Mouse (Mus musculus): ENCODE measurements around the gene Trpv5. TPM values are rescaled to one million over a fixed set of nuclear protein-coding genes. Genes with fewer than 3 reads are reported as not detected.

Trpv5 gene
- polyA plus RNA-seq, 1 experiment from 2014 or later: 0.23 TPM

- Histone ChIP-seq H3K9me3 (ENCODE audit: control insufficient read depth) (no peaks in the 10 kb centered on the region), H3K9ac (ENCODE audit: low read depth, low read length) (no peak overlapping the region), H3K27ac (ENCODE audit: low read depth, low read length) (no peak overlapping the region), H3K4me1 (replicated peaks; ENCODE audit: control insufficient read depth, insufficient read depth, low read length) (no peaks in the 10 kb centered on the region), H3K27me3 (replicated peaks; ENCODE audit: control insufficient read depth, insufficient read depth, low read length) (no peaks in the 10 kb centered on the region), H3K36me3 (ENCODE audit: control insufficient read depth, insufficient read depth) (no peaks in the 10 kb centered on the region), H3K4me2 (replicated peaks; ENCODE audit: low read depth) (no peak overlapping the region), H3K4me3 (ENCODE audit: low read depth, low read length) (no peak overlapping the region)
- peak; percentile 56 for TF ChIP-seq CTCF (IDR thresholded peaks at IDR 0.05; ENCODE audit: low read depth)
- ATAC-seq: no peak
- 83% methylated on average over 2 of the region's 2 CpGs for WGBS
These were observed 22.4 kb upstream of the Trpv5 start for GRCm38 (mm10) chr6:41702928-41703327.

DNA sequence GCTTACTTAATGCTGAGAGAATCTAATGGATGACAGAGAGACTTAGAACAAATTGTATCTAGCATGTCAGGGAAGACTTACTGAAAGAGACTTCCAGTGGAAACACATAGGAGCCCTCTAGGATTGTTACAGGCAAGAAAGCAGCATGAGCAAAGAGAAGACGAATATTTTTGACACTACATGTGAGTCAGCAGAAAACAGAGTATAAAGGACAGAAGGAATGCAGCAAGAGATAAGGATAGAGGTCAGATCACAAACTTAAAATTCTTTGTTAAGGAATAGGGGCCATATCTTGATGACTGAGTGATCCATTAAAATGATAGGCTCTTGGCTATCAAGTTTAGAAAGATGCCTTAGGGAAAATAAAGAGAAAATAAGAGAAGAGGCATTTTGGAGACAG, 20.7 kb upstream of the Trpv5 start:
- Histone ChIP-seq H3K4me1 (replicated peaks; ENCODE audit: control insufficient read depth, insufficient read depth, low read length) (no peaks in the 10 kb centered on the region), H3K27me3 (replicated peaks; ENCODE audit: control insufficient read depth, insufficient read depth, low read length) (no peaks in the 10 kb centered on the region), H3K4me2 (replicated peaks; ENCODE audit: low read depth) (no peak overlapping the region), H3K27ac (ENCODE audit: low read depth, low read length) (no peak overlapping the region), H3K4me3 (ENCODE audit: low read depth, low read length) (no peak overlapping the region), H3K36me3 (ENCODE audit: control insufficient read depth, insufficient read depth) (no peaks in the 10 kb centered on the region), H3K9me3 (ENCODE audit: control insufficient read depth) (no peaks in the 10 kb centered on the region), H3K9ac (ENCODE audit: low read depth, low read length) (no peak overlapping the region)
- no peak for ATAC-seq
- TF ChIP-seq CTCF (IDR thresholded peaks at IDR 0.05; ENCODE audit: low read depth): no peak
- 64% methylated on average over 1 of the region's 1 CpGs for WGBS

DNA sequence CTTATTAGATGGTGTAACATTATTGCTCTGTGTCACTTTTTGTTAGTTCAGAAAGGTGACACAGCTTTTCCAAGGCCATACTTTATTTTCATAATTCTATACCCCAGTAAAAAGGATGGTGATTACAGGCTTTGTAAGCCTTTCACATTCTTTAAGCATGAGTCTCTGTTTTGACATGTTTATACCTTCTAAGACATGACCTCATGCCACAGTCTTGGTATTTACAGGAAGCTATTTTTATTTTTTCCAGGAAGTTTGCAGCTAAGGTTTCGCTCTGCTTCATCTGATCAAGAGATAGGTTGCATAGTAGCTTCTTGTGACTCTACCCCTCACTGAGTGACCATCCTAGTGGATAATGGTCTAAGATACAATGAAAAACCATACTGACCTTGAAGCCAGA, 13.8 kb upstream of the Trpv5 start:
- no peak for ATAC-seq
- no peaks in the 10 kb centered on the region for H3K9me3 ChIP-seq (ENCODE audit: control insufficient read depth)
- TF ChIP-seq CTCF (IDR thresholded peaks at IDR 0.05; ENCODE audit: low read depth): no peak
- H3K4me2 ChIP-seq (replicated peaks; ENCODE audit: low read depth): no peak overlapping the region
- no peak overlapping the region for H3K27ac ChIP-seq (ENCODE audit: low read depth, low read length)
- 78% methylated on average over 1 of the region's 1 CpGs for WGBS
- H3K27me3 ChIP-seq (replicated peaks; ENCODE audit: control insufficient read depth, insufficient read depth, low read length): no peaks in the 10 kb centered on the region
- no peak overlapping the region for H3K4me3 ChIP-seq (ENCODE audit: low read depth, low read length)
- no peaks in the 10 kb centered on the region for H3K36me3 ChIP-seq (ENCODE audit: control insufficient read depth, insufficient read depth)
- no peak overlapping the region for H3K9ac ChIP-seq (ENCODE audit: low read depth, low read length)
- no peaks in the 10 kb centered on the region for H3K4me1 ChIP-seq (replicated peaks; ENCODE audit: control insufficient read depth, insufficient read depth, low read length)

GRCm38 (mm10) chr6:41692200-41692599, 11.6 kb upstream of the Trpv5 start:
- no peaks in the 10 kb centered on the region for H3K36me3 ChIP-seq (ENCODE audit: control insufficient read depth, insufficient read depth)
- no peaks in the 10 kb centered on the region for H3K27me3 ChIP-seq (replicated peaks; ENCODE audit: control insufficient read depth, insufficient read depth, low read length)
- 0 out of 2 replicates have a peak, but pooled peaks have one; percentile 19 for ATAC-seq
- no peak overlapping the region for H3K9ac ChIP-seq (ENCODE audit: low read depth, low read length)
- H3K4me2 ChIP-seq (replicated peaks; ENCODE audit: low read depth): no peak overlapping the region
- H3K4me1 ChIP-seq (replicated peaks; ENCODE audit: control insufficient read depth, insufficient read depth, low read length): no peaks in the 10 kb centered on the region
- no peak overlapping the region for H3K27ac ChIP-seq (ENCODE audit: low read depth, low read length)
- no peaks in the 10 kb centered on the region for H3K9me3 ChIP-seq (ENCODE audit: control insufficient read depth)
- no peak for TF ChIP-seq CTCF (IDR thresholded peaks at IDR 0.05; ENCODE audit: low read depth)
- H3K4me3 ChIP-seq (ENCODE audit: low read depth, low read length): no peak overlapping the region

DNA sequence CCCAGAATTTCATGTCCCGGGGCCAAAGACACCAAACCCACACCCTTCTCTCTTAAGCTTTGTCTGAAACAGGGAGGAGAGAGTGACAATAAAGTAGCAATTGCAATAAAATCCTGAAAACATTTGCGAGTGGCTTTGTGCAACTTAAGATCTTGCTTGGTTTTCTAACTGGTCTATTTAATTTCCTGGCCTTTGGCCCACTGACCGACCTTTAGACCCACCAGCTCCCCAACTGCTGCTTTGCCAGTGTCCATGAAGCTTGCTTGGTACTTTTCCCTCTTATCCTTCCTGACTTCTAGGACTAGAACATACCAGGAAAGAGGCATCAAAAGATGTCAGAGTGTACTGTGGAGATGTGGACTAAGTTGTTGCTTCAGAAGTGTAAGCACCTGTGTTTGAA, 5.0 kb upstream of the Trpv5 start:
- no peak for ATAC-seq
- Histone ChIP-seq H3K36me3 (ENCODE audit: control insufficient read depth, insufficient read depth) (no peaks in the 10 kb centered on the region), H3K4me3 (ENCODE audit: low read depth, low read length) (no peak overlapping the region), H3K27ac (ENCODE audit: low read depth, low read length) (no peak overlapping the region), H3K4me2 (replicated peaks; ENCODE audit: low read depth) (no peak overlapping the region), H3K9me3 (ENCODE audit: control insufficient read depth) (no peaks in the 10 kb centered on the region), H3K4me1 (replicated peaks; ENCODE audit: control insufficient read depth, insufficient read depth, low read length) (no peaks in the 10 kb centered on the region; the same call in 1 of the 2 replicates), H3K9ac (ENCODE audit: low read depth, low read length) (no peak overlapping the region), H3K27me3 (replicated peaks; ENCODE audit: control insufficient read depth, insufficient read depth, low read length) (no peaks in the 10 kb centered on the region)
- WGBS: 60% methylated on average over 3 of the region's 3 CpGs
- no peak for TF ChIP-seq CTCF (IDR thresholded peaks at IDR 0.05; ENCODE audit: low read depth)

- Histone ChIP-seq H3K36me3 (ENCODE audit: control insufficient read depth, insufficient read depth) (no peaks in the 10 kb centered on the region), H3K4me2 (replicated peaks; ENCODE audit: low read depth) (no peak overlapping the region), H3K27ac (ENCODE audit: low read depth, low read length) (no peak overlapping the region), H3K9me3 (ENCODE audit: control insufficient read depth) (no peaks in the 10 kb centered on the region), H3K27me3 (replicated peaks; ENCODE audit: control insufficient read depth, insufficient read depth, low read length) (no peaks in the 10 kb centered on the region), H3K4me3 (ENCODE audit: low read depth, low read length) (no peak overlapping the region), H3K9ac (ENCODE audit: low read depth, low read length) (no peak overlapping the region), H3K4me1 (replicated peaks; ENCODE audit: control insufficient read depth, insufficient read depth, low read length) (no peaks in the 10 kb centered on the region; the same call in 1 of the 2 replicates)
- ATAC-seq: no peak
- WGBS: 56% methylated on average over 5 of the region's 5 CpGs
- no peak for TF ChIP-seq CTCF (IDR thresholded peaks at IDR 0.05; ENCODE audit: low read depth)
These were observed 4.3 kb upstream of the Trpv5 start for GRCm38 (mm10) chr6:41684911-41685310.

DNA sequence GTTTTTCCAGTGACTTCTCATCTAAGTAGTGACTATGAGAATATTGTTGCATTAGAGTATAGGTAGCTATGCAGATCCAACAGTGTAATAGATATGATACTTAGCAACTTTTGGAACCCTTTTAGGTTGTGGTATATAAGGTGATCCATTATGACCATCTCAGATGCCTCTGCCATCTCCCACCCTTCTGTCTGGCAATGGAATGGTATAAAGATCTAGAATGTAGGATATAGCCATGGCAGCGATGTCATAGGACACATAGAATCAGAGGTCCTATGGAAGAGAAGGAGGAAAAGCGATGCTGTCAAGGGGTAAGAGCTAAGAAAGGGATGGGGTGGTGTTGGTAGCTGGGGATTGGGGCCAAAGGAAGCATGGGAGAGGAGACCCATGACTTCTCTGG, 3.6 kb upstream of the Trpv5 start, which contains the start of gene Llcfc1:
Gene Llcfc1, plus strand, starts transcription at position 301 of the 400 bp plus-strand sequence.
- H3K4me2 ChIP-seq (replicated peaks; ENCODE audit: low read depth): no peak within 1 kb of the TSS
- H3K4me1 ChIP-seq (replicated peaks; ENCODE audit: control insufficient read depth, insufficient read depth, low read length): no peaks in the 10 kb centered on the region; the same call in 1 of the 2 replicates
- H3K36me3 ChIP-seq (ENCODE audit: control insufficient read depth, insufficient read depth): no peaks in the 10 kb centered on the region
- H3K27ac ChIP-seq (ENCODE audit: low read depth, low read length): no peak within 1 kb of the TSS
- H3K9ac ChIP-seq (ENCODE audit: low read depth, low read length): no peak within 1 kb of the TSS
- H3K4me3 ChIP-seq (ENCODE audit: low read depth, low read length): no peak within 1 kb of the TSS
- no peaks in the 10 kb centered on the region for H3K27me3 ChIP-seq (replicated peaks; ENCODE audit: control insufficient read depth, insufficient read depth, low read length)
- H3K9me3 ChIP-seq (ENCODE audit: control insufficient read depth): no peaks in the 10 kb centered on the region
- ATAC-seq: no peak
- 93% methylated on average over 2 of the region's 2 CpGs for WGBS
- no peak for TF ChIP-seq CTCF (IDR thresholded peaks at IDR 0.05; ENCODE audit: low read depth)

All from intestine, postnatal 0 days (tissue).